Mouse (Mus musculus) kidney, embryonic 16.5 days (tissue): Measurements from ENCODE around the gene Cd19. TPM values are rescaled to one million over a fixed set of nuclear protein-coding genes. Genes with fewer than 3 reads are reported as not detected.

Experiments
- ATAC-seq: fragments of 200-750 bp; cut with Nextera tagmentation; 2 replicates; pipeline ENCODE4 v1.8.0; 2017; ENCODE audit warnings: moderate TSS enrichment; ENCODE audit not compliant: low FRiP score, low TSS enrichment
- H3K27ac ChIP-seq: fragments of 300-500 bp; sonication (generic); 2 replicates; pipeline ENCODE4 v1.5.1; 2014; ENCODE audit warnings: low read length
- H3K27me3 ChIP-seq: fragments of 300-500 bp; sonication (generic); 2 replicates; pipeline ENCODE4 v1.6.1; 2014; ENCODE audit warnings: low read length, control low read depth, mixed read lengths; ENCODE audit not compliant: insufficient read depth
- H3K36me3 ChIP-seq: fragments of 300-500 bp; sonication (generic); 2 replicates; pipeline ENCODE4 v1.6.1; 2014; ENCODE audit warnings: low read length, control low read depth, mixed read lengths; ENCODE audit not compliant: insufficient read depth
- H3K4me1 ChIP-seq: fragments of 300-500 bp; sonication (generic); 2 replicates; pipeline ENCODE4 v1.6.1; 2014; ENCODE audit warnings: low read length, control low read depth, mixed read lengths; ENCODE audit not compliant: insufficient read depth
- H3K4me2 ChIP-seq: fragments of 300-500 bp; sonication (generic); replicated peaks from 2 replicates; pipeline ENCODE4 v1.6.1; 2014; ENCODE audit warnings: low read depth, low read length
- H3K4me3 ChIP-seq: fragments of 300-500 bp; sonication (generic); 2 replicates; pipeline ENCODE4 v1.5.1; 2014; ENCODE audit warnings: mild to moderate bottlenecking, low read length
- H3K9ac ChIP-seq: fragments of 300-500 bp; sonication (generic); replicated peaks from 2 replicates; pipeline ENCODE4 v1.6.1; 2014; ENCODE audit warnings: low read length
- H3K9me3 ChIP-seq: fragments of 300-500 bp; sonication (generic); 2 replicates; pipeline ENCODE4 v1.6.1; 2016; ENCODE audit warnings: low read length, control low read depth
- whole genome bisulfite sequencing: fragments of 180-500 bp; shearing (Covaris S2); extraction: QIAGEN DNeasy Blood & Tissue Kit; methylation state at CpG from one replicate; pipeline ENCODE4 v1.1.7; 2014; 5-methylcytosine and 5-hydroxymethylcytosine counted together
- polyA plus RNA-seq: library from polyadenylated mRNA; unstranded; fragments of >200 nt; fragmentation: Nextera tagmentation; extraction: Ambion mirVana; gene quantifications from 2 replicates; pipeline ENCODE4 v1.2.1, GENCODE M21; 2015

The Cd19 gene
- polyA plus RNA-seq, result 0.09 TPM in 1 of 2 replicates, not detected in the other

GRCm38 (mm10) chr7:126414725-126415124 lies at the start of gene Cd19:
TSS of gene Cd19 (minus strand) at chr7:126414889.
- no peak within 1 kb of the TSS for H3K4me3 ChIP-seq
- no peak within 1 kb of the TSS for H3K4me2 ChIP-seq
- peaks cover 7% of the 10 kb centered on the region for H3K4me1 ChIP-seq
- WGBS, result 87% methylated on average over 6 of the region's 6 CpGs
- no peak within 1 kb of the TSS for H3K27ac ChIP-seq
- H3K9ac ChIP-seq, result no peak within 1 kb of the TSS; the same call in 1 of the 2 replicates
- H3K36me3 ChIP-seq, result no peaks in the 10 kb centered on the region
- ATAC-seq, result no peak
- no peaks in the 10 kb centered on the region for H3K9me3 ChIP-seq
- H3K27me3 ChIP-seq, result no peaks in the 10 kb centered on the region

- H3K4me2 ChIP-seq, result no peak overlapping the region
- H3K27me3 ChIP-seq, result no peaks in the 10 kb centered on the region
- no peak overlapping the region for H3K27ac ChIP-seq
- H3K4me3 ChIP-seq, result no peak overlapping the region
- H3K4me1 ChIP-seq, result peaks cover 34% of the 10 kb centered on the region
- 52% methylated on average over 4 of the region's 4 CpGs for WGBS
- H3K36me3 ChIP-seq, result peaks cover 26% of the 10 kb centered on the region
- no peak overlapping the region for H3K9ac ChIP-seq
- no peak for ATAC-seq
- no peaks in the 10 kb centered on the region for H3K9me3 ChIP-seq
Observed at GRCm38 (mm10) chr7:126464121-126464520, 49.4 kb upstream of the Cd19 start.

- H3K36me3 ChIP-seq, result peaks cover 21% of the 10 kb centered on the region
- no peak overlapping the region for H3K27ac ChIP-seq
- WGBS, result 54% methylated on average over 4 of the region's 4 CpGs
- H3K9me3 ChIP-seq, result no peaks in the 10 kb centered on the region
- no peak overlapping the region for H3K9ac ChIP-seq
- peaks cover 40% of the 10 kb centered on the region for H3K4me1 ChIP-seq
- H3K4me2 ChIP-seq, result no peak overlapping the region
- no peak for ATAC-seq
- H3K4me3 ChIP-seq, result no peak overlapping the region
- H3K27me3 ChIP-seq, result no peaks in the 10 kb centered on the region
Observed at GRCm38 (mm10) chr7:126463547-126463946, 48.9 kb upstream of the Cd19 start.

- H3K4me2 ChIP-seq, result no peak within 1 kb of the TSS
- H3K4me1 ChIP-seq, result peaks cover 40% of the 10 kb centered on the region
- no peaks in the 10 kb centered on the region for H3K27me3 ChIP-seq
- no peak for ATAC-seq
- no peak within 1 kb of the TSS for H3K4me3 ChIP-seq
- peaks cover 15% of the 10 kb centered on the region for H3K36me3 ChIP-seq
- peak within 1 kb of the TSS; percentile 28; the same call in 1 of the 2 replicates for H3K9ac ChIP-seq
- WGBS, result 38% methylated on average over 5 of the region's 5 CpGs
- 0 out of 2 replicates have a peak within 1 kb of the TSS, but pooled peaks have one; percentile 17 for H3K27ac ChIP-seq
- H3K9me3 ChIP-seq, result no peaks in the 10 kb centered on the region
Observed at GRCm38 (mm10) chr7:126463004-126463403, 48.3 kb upstream of the Cd19 start, which contains the start of gene Atp2a1. TSS of gene Atp2a1 (minus strand) at chr7:126463108.

GRCm38 (mm10) chr7:126461626-126462025 lies 46.9 kb upstream of the Cd19 start:
- Histone ChIP-seq H3K9me3 (no peaks in the 10 kb centered on the region), H3K27me3 (no peaks in the 10 kb centered on the region), H3K36me3 (peaks cover 1% of the 10 kb centered on the region; the same call in 1 of the 2 replicates), H3K27ac (peak overlapping the region; percentile 2; the same call in 1 of the 2 replicates), H3K4me3 (no peak overlapping the region), H3K4me1 (peaks cover 40% of the 10 kb centered on the region), H3K4me2 (no peak overlapping the region), H3K9ac (peak overlapping the region; percentile 28; the same call in 1 of the 2 replicates)
- WGBS, result 64% methylated on average over 3 of the region's 3 CpGs
- ATAC-seq, result peak; percentile 44

GRCm38 (mm10) chr7:126460623-126461399 lies 46.1 kb upstream of the Cd19 start:
- Histone ChIP-seq H3K27me3 (no peaks in the 10 kb centered on the region), H3K27ac (peak overlapping the region; percentile 45), H3K9me3 (no peaks in the 10 kb centered on the region), H3K36me3 (no peaks in the 10 kb centered on the region), H3K4me1 (peaks cover 40% of the 10 kb centered on the region), H3K4me2 (no peak overlapping the region), H3K4me3 (no peak overlapping the region), H3K9ac (no peak overlapping the region)
- peak; percentile 50; the same call in 1 of the 2 replicates for ATAC-seq
- 32% methylated on average over 10 of the region's 10 CpGs for WGBS

GRCm38 (mm10) chr7:126458844-126459618 lies 44.3 kb upstream of the Cd19 start:
- Histone ChIP-seq H3K4me1 (peaks cover 33% of the 10 kb centered on the region), H3K27ac (no peak overlapping the region), H3K9me3 (no peaks in the 10 kb centered on the region), H3K27me3 (no peaks in the 10 kb centered on the region), H3K9ac (no peak overlapping the region), H3K4me3 (no peak overlapping the region), H3K36me3 (no peaks in the 10 kb centered on the region), H3K4me2 (no peak overlapping the region)
- WGBS, result 60% methylated on average over 11 of the region's 11 CpGs
- ATAC-seq, result no peak

- Histone ChIP-seq H3K9me3 (no peaks in the 10 kb centered on the region), H3K4me1 (peaks cover 27% of the 10 kb centered on the region), H3K9ac (no peak overlapping the region), H3K27ac (no peak overlapping the region), H3K27me3 (no peaks in the 10 kb centered on the region), H3K36me3 (no peaks in the 10 kb centered on the region), H3K4me2 (no peak overlapping the region), H3K4me3 (no peak overlapping the region)
- ATAC-seq, result no peak
- 65% methylated on average over 5 of the region's 5 CpGs for WGBS
Observed at GRCm38 (mm10) chr7:126458225-126458624, 43.5 kb upstream of the Cd19 start.

- H3K27ac ChIP-seq, result no peak overlapping the region
- peaks cover 19% of the 10 kb centered on the region for H3K4me1 ChIP-seq
- no peak overlapping the region for H3K9ac ChIP-seq
- ATAC-seq, result no peak
- no peaks in the 10 kb centered on the region for H3K27me3 ChIP-seq
- no peaks in the 10 kb centered on the region for H3K9me3 ChIP-seq
- WGBS, result 93% methylated on average over 17 of the region's 17 CpGs
- H3K36me3 ChIP-seq, result no peaks in the 10 kb centered on the region
- no peak overlapping the region for H3K4me2 ChIP-seq
- H3K4me3 ChIP-seq, result no peak overlapping the region
Observed at GRCm38 (mm10) chr7:126456382-126457266, 41.9 kb upstream of the Cd19 start.
